Mouse (Mus musculus): ENCODE measurements around the gene Rbm14. TPM values are rescaled to one million over a fixed set of nuclear protein-coding genes. Genes with fewer than 3 reads are reported as not detected.
A peak's percentile ranks its signal among the peaks of the same experiment; 100 is the strongest.

Rbm14 gene
- 75.9 and 77.7 TPM in 2 replicates for polyA plus RNA-seq (2014; fragmentation: Nextera tagmentation; extraction: Ambion mirVana)

- peak within 1 kb of the TSS; percentile 91 for H3K4me2 ChIP-seq (replicated peaks; ENCODE audit: low read depth, low read length)
- under 1% methylated on average over 83 of the region's 83 CpGs for WGBS
- H3K9ac ChIP-seq (replicated peaks; ENCODE audit: low read depth, low read length) = peak within 1 kb of the TSS; percentile 76
- peaks cover 11% of the 10 kb centered on the region for H3K4me1 ChIP-seq (ENCODE audit: control insufficient read depth, insufficient read depth, low read length)
- no peaks in the 10 kb centered on the region for H3K9me3 ChIP-seq (ENCODE audit: control insufficient read depth, low read depth, low read length)
- peak within 1 kb of the TSS; percentile 93 for H3K4me3 ChIP-seq (ENCODE audit: low read depth, low read length)
- peak; percentile 99 for ATAC-seq (ENCODE audit: insufficient number of reproducible peaks, insufficient read depth, low FRiP score, low read depth)
- H3K27ac ChIP-seq (ENCODE audit: low read length) = peak within 1 kb of the TSS; percentile 95
- no peaks in the 10 kb centered on the region for H3K36me3 ChIP-seq (ENCODE audit: control insufficient read depth, insufficient read depth, low read length)
- no peaks in the 10 kb centered on the region for H3K27me3 ChIP-seq (ENCODE audit: control insufficient read depth, insufficient read depth, low read length)
These were observed at the start of gene Rbm14, which contains the start of gene Gm21992 for GRCm38 (mm10) chr19:4811063-4811908. Gene Rbm14, minus strand, starts transcription at chr19:4811634. Gene Gm21992, minus strand, starts transcription at chr19:4811612.

- no peaks in the 10 kb centered on the region for H3K9me3 ChIP-seq (ENCODE audit: control insufficient read depth, low read depth, low read length)
- no peak overlapping the region for H3K4me2 ChIP-seq (replicated peaks; ENCODE audit: low read depth, low read length)
- H3K9ac ChIP-seq (replicated peaks; ENCODE audit: low read depth, low read length) = no peak overlapping the region
- WGBS = 64% methylated on average over 6 of the region's 6 CpGs
- H3K4me3 ChIP-seq (ENCODE audit: low read depth, low read length) = no peak overlapping the region
- no peak overlapping the region for H3K27ac ChIP-seq (ENCODE audit: low read length)
- no peaks in the 10 kb centered on the region for H3K27me3 ChIP-seq (ENCODE audit: control insufficient read depth, insufficient read depth, low read length)
- no peaks in the 10 kb centered on the region for H3K36me3 ChIP-seq (ENCODE audit: control insufficient read depth, insufficient read depth, low read length)
- ATAC-seq (ENCODE audit: insufficient number of reproducible peaks, insufficient read depth, low FRiP score, low read depth) = peak; percentile 64; the same call in 1 of the 2 replicates
- H3K4me1 ChIP-seq (ENCODE audit: control insufficient read depth, insufficient read depth, low read length) = peaks cover 5% of the 10 kb centered on the region
These were observed 47.6 kb upstream of the Rbm14 start for GRCm38 (mm10) chr19:4859081-4859480.

- Histone ChIP-seq H3K9me3 (ENCODE audit: control insufficient read depth, low read depth, low read length) (no peaks in the 10 kb centered on the region), H3K9ac (replicated peaks; ENCODE audit: low read depth, low read length) (no peak overlapping the region), H3K27ac (ENCODE audit: low read length) (no peak overlapping the region), H3K4me1 (ENCODE audit: control insufficient read depth, insufficient read depth, low read length) (peaks cover 5% of the 10 kb centered on the region), H3K4me3 (ENCODE audit: low read depth, low read length) (peak overlapping the region; percentile 61), H3K4me2 (replicated peaks; ENCODE audit: low read depth, low read length) (peak overlapping the region; percentile 97; the same call in 1 of the 2 replicates), H3K27me3 (ENCODE audit: control insufficient read depth, insufficient read depth, low read length) (no peaks in the 10 kb centered on the region), H3K36me3 (ENCODE audit: control insufficient read depth, insufficient read depth, low read length) (no peaks in the 10 kb centered on the region)
- WGBS = 79% methylated on average over 4 of the region's 4 CpGs
- ATAC-seq (ENCODE audit: insufficient number of reproducible peaks, insufficient read depth, low FRiP score, low read depth) = no peak
These were observed 44.5 kb upstream of the Rbm14 start for GRCm38 (mm10) chr19:4855951-4856350.

- H3K4me3 ChIP-seq (ENCODE audit: low read depth, low read length) = peak overlapping the region; percentile 61
- 2% methylated on average over 14 of the region's 14 CpGs for WGBS
- no peaks in the 10 kb centered on the region for H3K36me3 ChIP-seq (ENCODE audit: control insufficient read depth, insufficient read depth, low read length)
- H3K9ac ChIP-seq (replicated peaks; ENCODE audit: low read depth, low read length) = peak overlapping the region; percentile 50
- ATAC-seq (ENCODE audit: insufficient number of reproducible peaks, insufficient read depth, low FRiP score, low read depth) = 0 out of 2 replicates have a peak, but pooled peaks have one; percentile 35
- H3K4me1 ChIP-seq (ENCODE audit: control insufficient read depth, insufficient read depth, low read length) = peaks cover 5% of the 10 kb centered on the region
- peak overlapping the region; percentile 15; the same call in 1 of the 2 replicates for H3K27ac ChIP-seq (ENCODE audit: low read length)
- H3K4me2 ChIP-seq (replicated peaks; ENCODE audit: low read depth, low read length) = peak overlapping the region; percentile 97
- no peaks in the 10 kb centered on the region for H3K27me3 ChIP-seq (ENCODE audit: control insufficient read depth, insufficient read depth, low read length)
- H3K9me3 ChIP-seq (ENCODE audit: control insufficient read depth, low read depth, low read length) = no peaks in the 10 kb centered on the region
These were observed 44.0 kb upstream of the Rbm14 start for GRCm38 (mm10) chr19:4855470-4855820.

- Histone ChIP-seq H3K4me2 (replicated peaks; ENCODE audit: low read depth, low read length) (peak within 1 kb of the TSS; percentile 97), H3K27me3 (ENCODE audit: control insufficient read depth, insufficient read depth, low read length) (no peaks in the 10 kb centered on the region), H3K9ac (replicated peaks; ENCODE audit: low read depth, low read length) (peak within 1 kb of the TSS; percentile 50), H3K9me3 (ENCODE audit: control insufficient read depth, low read depth, low read length) (no peaks in the 10 kb centered on the region), H3K4me3 (ENCODE audit: low read depth, low read length) (peak within 1 kb of the TSS; percentile 61), H3K36me3 (ENCODE audit: control insufficient read depth, insufficient read depth, low read length) (no peaks in the 10 kb centered on the region), H3K4me1 (ENCODE audit: control insufficient read depth, insufficient read depth, low read length) (peaks cover 5% of the 10 kb centered on the region), H3K27ac (ENCODE audit: low read length) (peak within 1 kb of the TSS; percentile 15; the same call in 1 of the 2 replicates)
- peak; percentile 76; the same call in 1 of the 2 replicates for ATAC-seq (ENCODE audit: insufficient number of reproducible peaks, insufficient read depth, low FRiP score, low read depth)
- WGBS = 3% methylated on average over 45 of the region's 45 CpGs
These were observed 43.4 kb upstream of the Rbm14 start, which contains the start of gene Ctsf for GRCm38 (mm10) chr19:4854552-4855469. Gene Ctsf, plus strand, starts transcription at chr19:4855130.

GRCm38 (mm10) chr19:4850281-4850680 lies 38.8 kb upstream of the Rbm14 start:
- no peak overlapping the region for H3K27ac ChIP-seq (ENCODE audit: low read length)
- no peak for ATAC-seq (ENCODE audit: insufficient number of reproducible peaks, insufficient read depth, low FRiP score, low read depth)
- no peaks in the 10 kb centered on the region for H3K27me3 ChIP-seq (ENCODE audit: control insufficient read depth, insufficient read depth, low read length)
- no peak overlapping the region for H3K4me2 ChIP-seq (replicated peaks; ENCODE audit: low read depth, low read length)
- WGBS = 51% methylated on average over 5 of the region's 5 CpGs
- H3K4me3 ChIP-seq (ENCODE audit: low read depth, low read length) = no peak overlapping the region
- no peak overlapping the region for H3K9ac ChIP-seq (replicated peaks; ENCODE audit: low read depth, low read length)
- H3K4me1 ChIP-seq (ENCODE audit: control insufficient read depth, insufficient read depth, low read length) = peaks cover 5% of the 10 kb centered on the region; the same call in 1 of the 2 replicates
- no peaks in the 10 kb centered on the region for H3K9me3 ChIP-seq (ENCODE audit: control insufficient read depth, low read depth, low read length)
- H3K36me3 ChIP-seq (ENCODE audit: control insufficient read depth, insufficient read depth, low read length) = no peaks in the 10 kb centered on the region

GRCm38 (mm10) chr19:4849800-4850199 lies 38.4 kb upstream of the Rbm14 start:
- no peaks in the 10 kb centered on the region for H3K27me3 ChIP-seq (ENCODE audit: control insufficient read depth, insufficient read depth, low read length)
- 50% methylated on average over 4 of the region's 4 CpGs for WGBS
- H3K36me3 ChIP-seq (ENCODE audit: control insufficient read depth, insufficient read depth, low read length) = no peaks in the 10 kb centered on the region
- no peaks in the 10 kb centered on the region for H3K9me3 ChIP-seq (ENCODE audit: control insufficient read depth, low read depth, low read length)
- no peak overlapping the region for H3K9ac ChIP-seq (replicated peaks; ENCODE audit: low read depth, low read length)
- H3K4me1 ChIP-seq (ENCODE audit: control insufficient read depth, insufficient read depth, low read length) = peaks cover 5% of the 10 kb centered on the region; the same call in 1 of the 2 replicates
- no peak overlapping the region for H3K4me2 ChIP-seq (replicated peaks; ENCODE audit: low read depth, low read length)
- H3K4me3 ChIP-seq (ENCODE audit: low read depth, low read length) = no peak overlapping the region
- H3K27ac ChIP-seq (ENCODE audit: low read length) = no peak overlapping the region
- no peak for ATAC-seq (ENCODE audit: insufficient number of reproducible peaks, insufficient read depth, low FRiP score, low read depth)

- Histone ChIP-seq H3K9ac (replicated peaks; ENCODE audit: low read depth, low read length) (no peak overlapping the region), H3K27ac (ENCODE audit: low read length) (no peak overlapping the region), H3K36me3 (ENCODE audit: control insufficient read depth, insufficient read depth, low read length) (no peaks in the 10 kb centered on the region), H3K9me3 (ENCODE audit: control insufficient read depth, low read depth, low read length) (no peaks in the 10 kb centered on the region), H3K4me3 (ENCODE audit: low read depth, low read length) (no peak overlapping the region), H3K4me1 (ENCODE audit: control insufficient read depth, insufficient read depth, low read length) (no peaks in the 10 kb centered on the region), H3K4me2 (replicated peaks; ENCODE audit: low read depth, low read length) (no peak overlapping the region), H3K27me3 (ENCODE audit: control insufficient read depth, insufficient read depth, low read length) (no peaks in the 10 kb centered on the region)
- WGBS = 29% methylated on average over 7 of the region's 7 CpGs
- ATAC-seq (ENCODE audit: insufficient number of reproducible peaks, insufficient read depth, low FRiP score, low read depth) = no peak
These were observed 36.1 kb upstream of the Rbm14 start for GRCm38 (mm10) chr19:4847490-4847889.

All from stomach, embryonic 14.5 days (tissue).